Mouse (Mus musculus): ENCODE measurements around the gene Itsn2.

GRCm38 (mm10) chr12:4546491-4546890, 45.9 kb upstream of the Itsn2 start:
- TF ChIP-seq GATA1 (IDR thresholded peaks at IDR 0.05; ENCODE audit: borderline replicate concordance, low read length) (no peak), FLI1 (IDR thresholded peaks at IDR 0.05; ENCODE audit: low read length) (no peak)
